Mouse (Mus musculus) liver, embryonic 15.5 days (tissue): Measurements from ENCODE around the gene Zfp574. TPM values are rescaled to one million over a fixed set of nuclear protein-coding genes. Genes with fewer than 3 reads are reported as not detected.

Experiments
- ATAC-seq: fragments of 200-750 bp; cut with Nextera tagmentation; 2 replicates; pipeline ENCODE4 v1.8.0; 2017; ENCODE audit warnings: moderate number of reproducible peaks, mild to moderate bottlenecking, moderate library complexity; ENCODE audit not compliant: insufficient read depth
- H3K27ac ChIP-seq: fragments of 300-500 bp; sonication (generic); replicated peaks from 2 replicates; pipeline ENCODE4 v1.5.1; 2015; ENCODE audit warnings: mild to moderate bottlenecking, inconsistent platforms
- H3K27me3 ChIP-seq: fragments of 300-500 bp; sonication (generic); 2 replicates; pipeline ENCODE4 v1.6.1; 2015; ENCODE audit warnings: mild to moderate bottlenecking, inconsistent platforms
- H3K36me3 ChIP-seq: fragments of 300-500 bp; sonication (generic); replicated peaks from 2 replicates; pipeline ENCODE4 v1.6.1; 2015; ENCODE audit warnings: moderate library complexity, mild to moderate bottlenecking, inconsistent platforms
- H3K4me1 ChIP-seq: fragments of 300-500 bp; sonication (generic); replicated peaks from 2 replicates; pipeline ENCODE4 v1.6.1; 2015; ENCODE audit warnings: inconsistent platforms
- H3K4me2 ChIP-seq: fragments of 300-500 bp; sonication (generic); 2 replicates; pipeline ENCODE4 v1.6.1; 2015; ENCODE audit warnings: moderate library complexity, mild to moderate bottlenecking, inconsistent platforms
- H3K4me3 ChIP-seq: fragments of 300-500 bp; sonication (generic); replicated peaks from 2 replicates; pipeline ENCODE4 v1.5.1; 2015; ENCODE audit warnings: mild to moderate bottlenecking, inconsistent platforms
- H3K9ac ChIP-seq: fragments of 300-500 bp; sonication (generic); 2 replicates; pipeline ENCODE4 v1.6.1; 2015; ENCODE audit warnings: moderate library complexity, mild to moderate bottlenecking, inconsistent platforms
- H3K9me3 ChIP-seq: fragments of 300-500 bp; sonication (generic); replicated peaks from 2 replicates; pipeline ENCODE4 v1.6.1; 2016; ENCODE audit warnings: inconsistent platforms
- WGBS: fragments of 180-500 bp; shearing (Covaris S2); methylation state at CpG from one replicate; pipeline ENCODE4 v1.1.7; 2015; ENCODE audit warnings: mixed read lengths; ENCODE audit not compliant: insufficient replicate concordance; 5-methylcytosine and 5-hydroxymethylcytosine counted together
- polyA plus RNA-seq: library from polyadenylated mRNA; unstranded; fragments of >200 nt; fragmentation: Nextera tagmentation; extraction: Ambion mirVana; gene quantifications from 2 replicates; pipeline ENCODE4 v1.2.1, GENCODE M21; 2015

Zfp574 gene
- polyA plus RNA-seq, 1 experiment from 2014 or later = 9.9 TPM

- H3K36me3 ChIP-seq = 0 out of 2 replicates have a peak, but pooled peaks cover 4% of the 10 kb centered on the region
- no peak overlapping the region; the same call in 1 of the 2 replicates for H3K4me2 ChIP-seq
- H3K9ac ChIP-seq = no peak overlapping the region
- H3K4me3 ChIP-seq = no peak overlapping the region
- ATAC-seq = peak; percentile 64
- peak overlapping the region; percentile 66 for H3K27ac ChIP-seq
- 57% methylated on average over 3 of the region's 3 CpGs for WGBS
- no peaks in the 10 kb centered on the region for H3K4me1 ChIP-seq
- H3K9me3 ChIP-seq = no peaks in the 10 kb centered on the region
- no peaks in the 10 kb centered on the region for H3K27me3 ChIP-seq
Observed at GRCm38 (mm10) chr7:25052587-25052986, 19.8 kb upstream of the Zfp574 start.

- WGBS = 67% methylated on average over 4 of the region's 4 CpGs
- Histone ChIP-seq H3K27ac (no peak overlapping the region), H3K9me3 (no peaks in the 10 kb centered on the region), H3K4me2 (no peak overlapping the region), H3K36me3 (0 out of 2 replicates have a peak, but pooled peaks cover 4% of the 10 kb centered on the region), H3K4me3 (no peak overlapping the region), H3K9ac (no peak overlapping the region), H3K4me1 (no peaks in the 10 kb centered on the region), H3K27me3 (no peaks in the 10 kb centered on the region)
- ATAC-seq = no peak
Observed at GRCm38 (mm10) chr7:25056951-25057350, 15.4 kb upstream of the Zfp574 start.

GRCm38 (mm10) chr7:25057888-25058287, 14.5 kb upstream of the Zfp574 start:
- no peaks in the 10 kb centered on the region for H3K27me3 ChIP-seq
- no peaks in the 10 kb centered on the region for H3K4me1 ChIP-seq
- no peak overlapping the region for H3K9ac ChIP-seq
- H3K9me3 ChIP-seq = no peaks in the 10 kb centered on the region
- no peak overlapping the region for H3K4me2 ChIP-seq
- no peak overlapping the region for H3K4me3 ChIP-seq
- H3K36me3 ChIP-seq = 0 out of 2 replicates have a peak, but pooled peaks cover 4% of the 10 kb centered on the region
- no peak for ATAC-seq
- 63% methylated on average over 5 of the region's 5 CpGs for WGBS
- H3K27ac ChIP-seq = no peak overlapping the region

- ATAC-seq = no peak
Observed at GRCm38 (mm10) chr7:25058394-25058793, 14.0 kb upstream of the Zfp574 start.

GRCm38 (mm10) chr7:25058836-25059235, 13.5 kb upstream of the Zfp574 start:
- 0 out of 2 replicates have a peak, but pooled peaks cover 4% of the 10 kb centered on the region for H3K36me3 ChIP-seq
- H3K27ac ChIP-seq = no peak overlapping the region
- H3K4me3 ChIP-seq = no peak overlapping the region
- no peak for ATAC-seq
- WGBS = 80% methylated on average over 14 of the region's 14 CpGs
- no peaks in the 10 kb centered on the region for H3K4me1 ChIP-seq
- no peak overlapping the region for H3K4me2 ChIP-seq
- no peak overlapping the region for H3K9ac ChIP-seq
- no peaks in the 10 kb centered on the region for H3K27me3 ChIP-seq
- H3K9me3 ChIP-seq = no peaks in the 10 kb centered on the region

More at GRCm38 (mm10) chr7:25058394-25058793, 14.0 kb upstream of the Zfp574 start:
- Histone ChIP-seq H3K27ac (no peak overlapping the region), H3K9me3 (no peaks in the 10 kb centered on the region), H3K4me2 (no peak overlapping the region), H3K4me1 (no peaks in the 10 kb centered on the region), H3K36me3 (0 out of 2 replicates have a peak, but pooled peaks cover 4% of the 10 kb centered on the region), H3K27me3 (no peaks in the 10 kb centered on the region), H3K9ac (no peak overlapping the region), H3K4me3 (no peak overlapping the region)
- 59% methylated on average over 8 of the region's 8 CpGs for WGBS

- no peaks in the 10 kb centered on the region for H3K4me1 ChIP-seq
- no peaks in the 10 kb centered on the region for H3K27me3 ChIP-seq
- H3K9me3 ChIP-seq = no peaks in the 10 kb centered on the region
- H3K9ac ChIP-seq = no peak overlapping the region
- no peaks in the 10 kb centered on the region for H3K36me3 ChIP-seq
- no peak overlapping the region for H3K4me3 ChIP-seq
- H3K27ac ChIP-seq = no peak overlapping the region
- H3K4me2 ChIP-seq = no peak overlapping the region
- no peak for ATAC-seq
- WGBS = 47% methylated on average over 6 of the region's 6 CpGs
Observed at GRCm38 (mm10) chr7:25063346-25063745, 9.0 kb upstream of the Zfp574 start.

GRCm38 (mm10) chr7:25063900-25064299, 8.5 kb upstream of the Zfp574 start:
- Histone ChIP-seq H3K9ac (no peak overlapping the region), H3K4me1 (no peaks in the 10 kb centered on the region), H3K9me3 (no peaks in the 10 kb centered on the region), H3K27me3 (no peaks in the 10 kb centered on the region), H3K4me2 (no peak overlapping the region), H3K4me3 (no peak overlapping the region), H3K27ac (no peak overlapping the region), H3K36me3 (no peaks in the 10 kb centered on the region)
- no peak for ATAC-seq
- WGBS = 44% methylated on average over 8 of the region's 8 CpGs

GRCm38 (mm10) chr7:25067338-25067737, 5.0 kb upstream of the Zfp574 start:
- H3K4me1 ChIP-seq = peaks cover 9% of the 10 kb centered on the region
- no peaks in the 10 kb centered on the region for H3K9me3 ChIP-seq
- H3K27ac ChIP-seq = no peak overlapping the region
- H3K9ac ChIP-seq = no peak overlapping the region
- H3K36me3 ChIP-seq = no peaks in the 10 kb centered on the region
- H3K27me3 ChIP-seq = peaks cover 1% of the 10 kb centered on the region; the same call in 1 of the 2 replicates
- WGBS = 70% methylated on average over 7 of the region's 7 CpGs
- no peak overlapping the region for H3K4me2 ChIP-seq
- no peak for ATAC-seq
- H3K4me3 ChIP-seq = no peak overlapping the region

- Histone ChIP-seq H3K36me3 (no peaks in the 10 kb centered on the region), H3K4me2 (no peak overlapping the region), H3K4me1 (peaks cover 16% of the 10 kb centered on the region), H3K27ac (no peak overlapping the region), H3K27me3 (peaks cover 5% of the 10 kb centered on the region; the same call in 1 of the 2 replicates), H3K9me3 (no peaks in the 10 kb centered on the region), H3K4me3 (no peak overlapping the region), H3K9ac (no peak overlapping the region)
- no peak for ATAC-seq
- WGBS = 75% methylated on average over 22 of the region's 22 CpGs
Observed at GRCm38 (mm10) chr7:25067909-25068656, 4.3 kb upstream of the Zfp574 start.

GRCm38 (mm10) chr7:25068724-25069123, 3.6 kb upstream of the Zfp574 start:
- WGBS = 47% methylated on average over 2 of the region's 2 CpGs
- Histone ChIP-seq H3K9me3 (no peaks in the 10 kb centered on the region), H3K4me2 (no peak overlapping the region), H3K27ac (no peak overlapping the region), H3K27me3 (peaks cover 5% of the 10 kb centered on the region; the same call in 1 of the 2 replicates), H3K9ac (no peak overlapping the region), H3K4me3 (no peak overlapping the region), H3K36me3 (no peaks in the 10 kb centered on the region), H3K4me1 (peaks cover 23% of the 10 kb centered on the region)
- no peak for ATAC-seq

- Histone ChIP-seq H3K36me3 (no peaks in the 10 kb centered on the region), H3K9ac (peak overlapping the region; percentile 63), H3K27ac (no peak overlapping the region; the same call in 1 of the 2 replicates), H3K9me3 (no peaks in the 10 kb centered on the region), H3K4me3 (peak overlapping the region; percentile 56), H3K27me3 (peaks cover 5% of the 10 kb centered on the region; the same call in 1 of the 2 replicates), H3K4me2 (peak overlapping the region; percentile 84), H3K4me1 (peaks cover 51% of the 10 kb centered on the region)
- under 1% methylated on average over 32 of the region's 33 CpGs for WGBS
- ATAC-seq = no peak
Observed at GRCm38 (mm10) chr7:25072716-25073390, 486 bp downstream of the Zfp574 start.
